Mouse (Mus musculus): ENCODE results near the gene Gpr152.
A peak's percentile ranks its signal among the peaks of the same experiment; 100 is the strongest.

DNA sequence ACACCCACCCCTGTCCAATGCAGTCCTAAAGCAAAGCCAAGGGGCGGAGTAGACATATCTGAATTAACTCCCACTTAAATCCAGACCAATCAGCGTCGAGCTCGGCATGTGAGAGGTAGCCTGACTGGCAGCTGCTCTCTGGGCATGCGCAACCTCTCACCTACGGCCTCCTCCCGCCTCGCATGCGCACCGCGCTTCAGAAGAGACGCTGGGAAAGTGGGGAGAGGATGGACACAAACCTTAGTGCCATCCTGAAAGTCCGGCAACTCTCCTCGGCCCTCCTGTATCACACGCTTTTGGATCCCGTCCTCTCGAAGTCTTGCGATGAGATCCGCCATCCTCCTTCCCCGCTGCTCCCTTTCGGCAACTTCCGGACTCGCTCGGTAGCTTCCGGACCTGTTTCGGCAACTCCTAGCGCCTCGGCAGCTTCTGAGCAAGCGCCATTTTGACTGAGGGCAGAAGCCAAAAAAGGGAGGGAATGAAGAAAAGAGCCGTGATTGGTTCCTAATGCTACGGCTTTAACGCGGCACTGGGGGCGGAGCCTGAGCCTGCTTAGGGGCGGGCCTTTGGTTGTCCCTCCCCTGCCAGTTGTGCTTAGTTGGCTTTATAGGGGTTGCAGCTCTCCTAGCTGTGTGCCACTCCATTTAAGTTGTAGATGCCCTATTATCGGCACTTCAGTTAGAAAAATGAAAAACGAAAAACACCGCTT, 18.3 kb upstream of the Gpr152 start:
- TF ChIP-seq CTCF (IDR thresholded peaks at IDR 0.05; ENCODE audit: control insufficient read depth, insufficient read depth, insufficient read length) (no peak), MYOD1 (IDR thresholded peaks at IDR 0.05; ENCODE audit: control insufficient read depth, insufficient read length, low read depth) (no peak), MAX (IDR thresholded peaks at IDR 0.05) (peak; percentile 100), MYOG (IDR thresholded peaks at IDR 0.05; ENCODE audit: control insufficient read depth, extremely low read depth, insufficient read length) (no peak), USF1 (IDR thresholded peaks at IDR 0.05; ENCODE audit: low read depth) (no peak), FOSL1 (IDR thresholded peaks at IDR 0.05; ENCODE audit: insufficient read depth, low read length, poor library complexity, severe bottlenecking) (no peak), CEBPB (IDR thresholded peaks at IDR 0.05; ENCODE audit: low read depth) (no peak)

Measured in C2C12 (cell line).